Mouse (Mus musculus) left cerebral cortex, adult 2 months (tissue): Measurements from ENCODE around the gene Sh2b3. TPM values are rescaled to one million over a fixed set of nuclear protein-coding genes. Genes with fewer than 3 reads are reported as not detected.

Experiments
- DNase-seq, 2 experiments: peaks; one replicate each; pipeline ENCODE4 v3.0.0; 2021 to 2022; ENCODE audit warnings: low spot score in 2 of 2, mixed read lengths in 1 of 2; ENCODE audit errors: extremely low spot score in 1 of 2
- H3K27ac ChIP-seq: fragments of 200-600 bp; 2 replicates; pipeline ENCODE4 v1.8.1; 2022
- H3K4me3 ChIP-seq: fragments of 200-600 bp; 2 replicates; pipeline ENCODE4 v1.8.1; 2022
- CTCF ChIP-seq: fragments of 200-600 bp; IDR thresholded peaks from 2 replicates; pipeline ENCODE4 v1.8.1; 2022; ENCODE audit warnings: antibody characterized with exemption, mild to moderate bottlenecking, moderate library complexity
- intact Hi-C: fragments of 180-260 bp; cut with DNase I; formaldehyde crosslinking; loops from one replicate; pipeline ENCODE4 v1.15.1; 2025
- total RNA-seq, 2 experiments: library from RNA; stranded (reverse); gene quantifications; 2 replicates each; pipeline ENCODE4 v1.2.3; 2021

The Sh2b3 gene
- total RNA-seq, 2 experiments from 2014 or later, result 21.2 to 27.5 TPM

DNA sequence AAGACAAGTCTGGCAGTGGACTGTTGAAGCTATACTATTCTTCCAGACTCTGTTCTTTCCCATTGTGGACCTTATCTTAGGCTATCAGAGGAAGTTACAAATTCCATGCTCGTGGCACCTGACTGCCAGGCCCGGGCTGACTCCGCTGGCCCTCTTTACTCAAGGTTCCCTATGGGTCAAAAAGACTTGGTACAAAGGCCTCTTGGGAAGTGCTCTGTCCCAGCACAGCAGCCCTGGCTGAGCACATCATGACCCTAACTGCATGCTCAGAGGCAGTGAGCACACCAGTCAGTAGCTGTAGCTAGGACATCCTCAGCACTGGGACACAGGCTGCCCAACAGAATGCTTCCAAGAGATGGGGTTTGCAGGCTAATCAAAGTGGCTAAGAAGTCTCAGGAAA, 16.8 kb downstream of the Sh2b3 start:
- no peak for TF ChIP-seq CTCF
- intact Hi-C loops, result no loop called here
- DNase-seq, result no peak
- Histone ChIP-seq H3K27ac (no peak overlapping the region), H3K4me3 (no peak overlapping the region)

DNA sequence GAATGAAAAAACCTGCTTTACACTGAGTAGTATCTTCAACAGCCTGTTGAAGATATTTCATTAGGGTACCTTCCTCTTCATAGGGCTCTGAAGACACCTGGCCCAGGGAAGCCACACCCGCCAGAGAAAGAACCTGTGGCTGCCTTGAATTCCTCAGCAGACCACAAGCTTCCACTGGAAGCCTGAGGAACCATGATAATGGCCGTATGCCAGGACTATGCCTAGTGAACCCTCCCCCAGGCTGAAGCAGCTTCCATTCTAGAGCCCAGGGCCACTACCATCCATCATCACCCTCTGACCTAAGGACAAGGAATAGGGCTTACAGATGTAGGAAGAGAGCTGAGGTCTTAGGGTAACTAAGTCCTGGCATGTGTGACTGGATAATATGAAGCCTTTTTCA, 17.3 kb downstream of the Sh2b3 start:
- Histone ChIP-seq H3K27ac (no peak overlapping the region), H3K4me3 (no peak overlapping the region)
- intact Hi-C loops, result no loop called here
- TF ChIP-seq CTCF, result no peak
- no peak for DNase-seq

GRCm38 (mm10) chr5:121819559-121819958, 17.9 kb downstream of the Sh2b3 start:
- Histone ChIP-seq H3K4me3 (no peak overlapping the region), H3K27ac (no peak overlapping the region)
- DNase-seq, result no peak
- TF ChIP-seq CTCF, result no peak
- intact Hi-C loops, result loop anchor here (2.0 kb wide), 1 partner anchor 23 kb away; no protein-coding TSS in a partner anchor

GRCm38 (mm10) chr5:121818862-121819261, 18.6 kb downstream of the Sh2b3 start:
- TF ChIP-seq CTCF, result no peak
- intact Hi-C loops, result loop anchor here (2.0 kb wide), 1 partner anchor 24 kb away; no protein-coding TSS in a partner anchor
- DNase-seq, result no peak
- no peak overlapping the region for H3K4me3 ChIP-seq
- H3K27ac ChIP-seq, result no peak overlapping the region; the same call in 1 of the 2 replicates

- Histone ChIP-seq H3K4me3 (no peak overlapping the region), H3K27ac (no peak overlapping the region)
- intact Hi-C loops, result loop anchor here (2.0 kb wide), 1 partner anchor 24 kb away; no protein-coding TSS in a partner anchor
- TF ChIP-seq CTCF, result no peak
- DNase-seq, result no peak
These were observed 19.0 kb downstream of the Sh2b3 start for GRCm38 (mm10) chr5:121818401-121818800.

GRCm38 (mm10) chr5:121817551-121817950, 19.9 kb downstream of the Sh2b3 start:
- intact Hi-C loops, result no loop called here
- no peak for DNase-seq
- TF ChIP-seq CTCF, result no peak
- no peak overlapping the region for H3K4me3 ChIP-seq
- H3K27ac ChIP-seq, result no peak overlapping the region

DNA sequence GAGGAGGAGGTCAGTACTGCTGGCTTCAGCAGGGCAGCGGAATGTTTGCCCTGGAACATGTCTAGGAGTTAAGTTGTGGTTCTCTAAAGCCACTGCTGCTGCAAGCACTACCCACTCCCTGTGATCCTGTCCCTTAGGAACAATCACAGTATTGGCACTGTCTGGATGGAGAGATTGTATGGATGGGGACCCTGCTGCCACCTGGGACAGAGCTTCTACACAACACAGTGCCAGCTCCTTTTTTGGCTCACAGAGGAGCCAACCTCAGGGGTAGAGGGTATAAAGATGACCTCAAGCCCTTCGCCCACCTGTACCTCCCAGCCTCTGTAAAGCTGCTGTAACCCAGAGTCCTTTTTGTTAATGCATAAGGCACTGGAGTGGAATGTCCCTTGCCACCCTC, 20.8 kb downstream of the Sh2b3 start:
- DNase-seq, result no peak
- Histone ChIP-seq H3K27ac (no peak overlapping the region), H3K4me3 (no peak overlapping the region)
- intact Hi-C loops, result no loop called here
- no peak for TF ChIP-seq CTCF

- no peak for TF ChIP-seq CTCF
- intact Hi-C loops, result no loop called here
These were observed 21.5 kb downstream of the Sh2b3 start for GRCm38 (mm10) chr5:121815867-121816380.

DNA sequence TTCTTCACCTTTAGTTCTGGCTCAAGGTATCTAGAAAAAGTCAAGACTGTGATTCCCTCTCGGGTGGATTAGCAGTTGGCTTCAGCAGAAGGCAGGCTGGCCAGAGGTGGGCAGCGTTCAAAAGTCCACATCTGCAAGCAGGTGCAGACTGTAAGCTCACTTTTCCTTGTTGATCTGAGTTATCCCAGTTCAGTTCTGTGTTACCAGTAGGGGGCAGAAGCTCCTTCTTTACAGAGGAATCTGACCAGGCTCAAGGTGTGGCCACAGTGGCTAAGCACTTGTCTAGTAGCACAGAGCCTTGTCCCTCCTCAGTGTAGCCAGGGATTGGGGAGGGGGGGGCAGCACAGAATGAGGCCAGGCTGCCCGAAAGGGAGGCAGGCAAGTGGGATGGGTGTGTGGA, 22.4 kb downstream of the Sh2b3 start:
- DNase-seq, result peak; percentile 47 to 55

More at GRCm38 (mm10) chr5:121815867-121816380, 21.5 kb downstream of the Sh2b3 start:
- Histone ChIP-seq H3K4me3 (no peak overlapping the region), H3K27ac (no peak overlapping the region)
- peak in 1 of 2 experiments; percentile 9 for DNase-seq

GRCm38 (mm10) chr5:121813744-121814143, 23.7 kb downstream of the Sh2b3 start:
- H3K4me3 ChIP-seq, result no peak overlapping the region
- intact Hi-C loops, result no loop called here
- TF ChIP-seq CTCF, result no peak
- peak in 1 of 2 experiments; percentile 7 for DNase-seq
- no peak overlapping the region; the same call in 1 of the 2 replicates for H3K27ac ChIP-seq

More for the DNA sequence above, 22.4 kb downstream of the Sh2b3 start:
- no peak overlapping the region for H3K27ac ChIP-seq
- H3K4me3 ChIP-seq, result no peak overlapping the region
- intact Hi-C loops, result no loop called here
- TF ChIP-seq CTCF, result peak; percentile 74

GRCm38 (mm10) chr5:121812526-121813243, 24.8 kb downstream of the Sh2b3 start:
- intact Hi-C loops, result no loop called here
- peak overlapping the region; percentile 77 for H3K27ac ChIP-seq

DNA sequence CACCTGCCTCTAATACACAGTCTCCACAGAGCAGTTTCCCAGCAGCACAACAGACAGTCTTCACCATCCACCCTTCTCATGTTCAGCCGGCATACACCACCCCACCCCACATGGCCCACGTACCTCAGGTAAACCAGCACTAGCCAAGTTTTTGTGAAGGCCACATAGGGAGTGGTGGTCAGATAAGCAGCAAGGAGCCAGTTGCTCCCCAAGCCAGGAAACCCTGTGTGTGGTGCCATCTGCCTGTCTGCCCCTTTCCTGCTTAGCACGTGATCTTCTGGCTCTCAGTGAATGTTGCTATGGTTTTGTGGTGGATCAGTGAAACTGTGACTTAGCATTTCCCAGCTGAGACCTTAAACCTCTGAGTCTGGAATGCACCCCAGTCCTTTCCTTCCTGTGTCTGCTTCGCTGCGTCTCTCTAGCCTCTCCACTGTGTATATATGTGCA, 25.9 kb downstream of the Sh2b3 start:
- TF ChIP-seq CTCF, result no peak
- Histone ChIP-seq H3K27ac (peak overlapping the region; percentile 77), H3K4me3 (no peak overlapping the region)
- intact Hi-C loops, result no loop called here
- no peak for DNase-seq

More at GRCm38 (mm10) chr5:121812526-121813243, 24.8 kb downstream of the Sh2b3 start:
- no peak for TF ChIP-seq CTCF
- H3K4me3 ChIP-seq, result no peak overlapping the region
- no peak for DNase-seq
